Mouse (Mus musculus) lung, embryonic 16.5 days (tissue): ENCODE data around the gene Fas. TPM values are rescaled to one million over a fixed set of nuclear protein-coding genes. Genes with fewer than 3 reads are reported as not detected.

Experiments used
- ATAC-seq: fragments of 200-750 bp; cut with Nextera tagmentation; 2 replicates; pipeline ENCODE4 v1.8.0; 2017; ENCODE audit warnings: low read depth, mild to moderate bottlenecking, moderate library complexity
- H3K27ac ChIP-seq: fragments of 300-500 bp; sonication (generic); 2 replicates; pipeline ENCODE4 v1.5.1; 2014; ENCODE audit warnings: mild to moderate bottlenecking, control low read depth, low read length
- H3K27me3 ChIP-seq: fragments of 300-500 bp; sonication (generic); 2 replicates; pipeline ENCODE4 v1.6.1; 2014; ENCODE audit warnings: low read depth, low read length, mixed read lengths; ENCODE audit not compliant: control insufficient read depth, insufficient read depth
- H3K36me3 ChIP-seq: fragments of 300-500 bp; sonication (generic); 2 replicates; pipeline ENCODE4 v1.6.1; 2014; ENCODE audit warnings: low read length; ENCODE audit not compliant: control insufficient read depth, insufficient read depth
- H3K4me1 ChIP-seq: fragments of 300-500 bp; sonication (generic); replicated peaks from 2 replicates; pipeline ENCODE4 v1.6.1; 2014; ENCODE audit warnings: low read length, mixed read lengths; ENCODE audit not compliant: control insufficient read depth, insufficient read depth
- H3K4me2 ChIP-seq: fragments of 300-500 bp; sonication (generic); 2 replicates; pipeline ENCODE4 v1.6.1; 2014; ENCODE audit warnings: low read depth, low read length, control low read depth
- H3K4me3 ChIP-seq: fragments of 300-500 bp; sonication (generic); 2 replicates; pipeline ENCODE4 v1.5.1; 2014; ENCODE audit warnings: mild to moderate bottlenecking, low read length, control low read depth
- H3K9ac ChIP-seq: fragments of 300-500 bp; sonication (generic); 2 replicates; pipeline ENCODE4 v1.6.1; 2014; ENCODE audit warnings: low read length, control low read depth
- H3K9me3 ChIP-seq: fragments of 300-500 bp; sonication (generic); 2 replicates; pipeline ENCODE4 v1.6.1; 2016; ENCODE audit warnings: low read length; ENCODE audit not compliant: control insufficient read depth
- WGBS: fragments of 180-500 bp; shearing (Covaris S2); extraction: QIAGEN DNeasy Blood & Tissue Kit; methylation state at CpG from one replicate; pipeline ENCODE4 v1.1.7; 2014; 5-methylcytosine and 5-hydroxymethylcytosine counted together
- polyA plus RNA-seq: library from polyadenylated mRNA; unstranded; fragments of >200 nt; fragmentation: Nextera tagmentation; extraction: Ambion mirVana; gene quantifications from 2 replicates; pipeline ENCODE4 v1.2.1, GENCODE M21; 2015

Fas gene
- polyA plus RNA-seq, 1 experiment from 2014 or later, result 14.2 TPM

DNA sequence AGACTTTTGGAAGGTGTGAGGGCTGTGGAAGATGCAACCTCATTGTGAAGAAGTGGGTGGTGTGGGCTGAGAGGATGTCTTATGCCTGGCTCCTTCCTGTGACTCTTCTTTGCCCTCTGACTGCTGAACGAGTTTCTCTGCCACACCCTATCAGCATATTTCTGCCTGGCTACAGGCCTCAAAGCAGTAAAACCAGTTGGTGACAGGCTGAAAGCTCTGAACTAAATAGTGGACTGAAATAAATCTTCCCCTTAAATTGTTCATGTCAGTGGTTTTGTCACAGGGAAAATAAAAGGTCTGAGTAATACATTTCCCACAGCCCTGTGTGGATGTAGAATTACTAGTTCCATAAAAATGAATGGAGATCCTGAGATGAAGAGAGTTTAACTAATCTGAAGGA is 79.1 kb downstream of the Fas start:
- Histone ChIP-seq H3K4me2 (no peak overlapping the region), H3K4me1 (no peaks in the 10 kb centered on the region), H3K27ac (no peak overlapping the region), H3K4me3 (no peak overlapping the region), H3K9me3 (no peaks in the 10 kb centered on the region), H3K36me3 (no peaks in the 10 kb centered on the region), H3K27me3 (no peaks in the 10 kb centered on the region), H3K9ac (no peak overlapping the region)
- 11% methylated on average over 1 of the region's 1 CpGs for WGBS
- no peak for ATAC-seq

DNA sequence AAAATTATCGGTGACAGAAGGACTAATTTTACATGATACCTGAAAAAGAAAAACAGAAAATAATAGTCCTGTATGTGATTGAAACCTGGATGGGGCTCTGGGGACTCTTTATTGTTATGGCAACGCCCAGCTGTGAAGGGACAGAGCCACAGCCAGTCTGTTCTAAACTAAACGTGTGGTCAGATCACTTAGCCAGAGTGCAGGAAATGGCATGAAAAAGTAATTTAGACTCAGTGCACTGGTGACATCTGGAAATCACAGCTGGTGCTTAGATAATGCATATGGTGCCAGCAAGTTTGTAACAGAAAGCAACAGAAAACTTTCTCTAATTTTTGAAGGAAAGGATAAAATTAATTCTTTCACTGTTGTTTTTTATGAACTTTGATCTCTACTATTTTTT is 79.9 kb downstream of the Fas start:
- ATAC-seq, result no peak
- no peak overlapping the region for H3K4me3 ChIP-seq

More for the DNA sequence above, 79.9 kb downstream of the Fas start:
- WGBS, result 49% methylated on average over 3 of the region's 3 CpGs
- H3K9me3 ChIP-seq, result no peaks in the 10 kb centered on the region
- no peaks in the 10 kb centered on the region for H3K36me3 ChIP-seq
- no peak overlapping the region for H3K9ac ChIP-seq
- H3K4me2 ChIP-seq, result no peak overlapping the region
- no peak overlapping the region for H3K27ac ChIP-seq
- H3K4me1 ChIP-seq, result no peaks in the 10 kb centered on the region
- no peaks in the 10 kb centered on the region for H3K27me3 ChIP-seq

Other genes with a start within 250 kb of the Fas start
- gene Lipn, start 223.3 kb upstream of the Fas start, polyA plus RNA-seq, result not detected in 2 replicates
- gene Lipm, start 189.7 kb upstream of the Fas start, polyA plus RNA-seq, result 0.09 and 0.10 TPM in 2 replicates
- 0.14 and 0.15 TPM in 2 replicates for gene Ankrd22, start 124.6 kb upstream of the Fas start, polyA plus RNA-seq
- gene Stambpl1, start 98.4 kb upstream of the Fas start, polyA plus RNA-seq, result 10.3 and 11.9 TPM in 2 replicates
- 653 and 737 TPM in 2 replicates for gene Acta2, start 35.1 kb upstream of the Fas start, polyA plus RNA-seq
- gene Ch25h, start 184.5 kb downstream of the Fas start, polyA plus RNA-seq, result 0.26 and 0.89 TPM in 2 replicates
- 52.6 and 53.5 TPM in 2 replicates for gene Lipa, start 236.8 kb downstream of the Fas start, polyA plus RNA-seq